Mouse (Mus musculus): ENCODE measurements at regions not wholly inside any gene's neighbourhood (a gene's known extent, or its start where the extent isn't known, plus 50 kb on each side); places are given as distances from the start of the nearest gene placed in this dataset.
A peak's percentile ranks its signal among the peaks of the same experiment; 100 is the strongest.

DNA sequence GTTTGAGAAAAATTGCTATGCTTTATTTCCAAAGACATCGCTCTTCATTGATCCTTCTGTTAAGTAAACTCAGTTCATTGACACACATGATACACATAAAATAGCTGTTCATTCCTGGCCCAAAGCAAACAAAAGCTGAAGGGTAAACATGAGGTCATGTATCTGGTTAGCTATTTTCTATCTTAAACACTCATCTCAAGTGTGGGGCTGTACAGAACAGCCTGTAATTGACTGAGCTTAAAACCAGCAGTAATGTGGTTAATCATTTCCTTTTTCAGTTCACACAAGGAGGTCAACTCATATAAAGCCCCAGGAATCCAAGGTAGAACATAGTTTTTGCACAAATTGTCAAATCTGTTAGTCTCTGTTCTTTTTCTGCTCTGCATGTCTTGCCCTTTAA, 94.5 kb downstream of the Cldn17 start:
- DNase-seq, result no peak

DNA sequence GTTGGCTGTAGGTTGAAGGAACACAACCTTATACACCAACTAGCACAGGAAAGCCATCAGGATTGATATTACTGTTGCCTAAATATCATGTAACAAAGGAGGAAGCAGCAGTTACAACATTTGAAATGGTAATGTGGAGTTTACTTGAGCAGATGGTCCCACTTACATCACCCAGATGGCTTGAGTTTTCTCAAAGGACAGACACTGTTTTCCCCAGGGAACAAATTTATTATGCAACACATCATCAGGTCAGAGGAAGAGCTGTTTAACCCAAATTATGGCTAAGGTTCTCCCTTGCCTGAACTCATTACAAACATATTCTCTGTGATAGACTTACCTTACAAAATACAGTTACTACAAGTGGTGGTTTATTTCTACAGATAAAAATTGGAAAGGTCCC, 98.6 kb downstream of the Cldn17 start:
- peak; percentile 38 for DNase-seq

DNA sequence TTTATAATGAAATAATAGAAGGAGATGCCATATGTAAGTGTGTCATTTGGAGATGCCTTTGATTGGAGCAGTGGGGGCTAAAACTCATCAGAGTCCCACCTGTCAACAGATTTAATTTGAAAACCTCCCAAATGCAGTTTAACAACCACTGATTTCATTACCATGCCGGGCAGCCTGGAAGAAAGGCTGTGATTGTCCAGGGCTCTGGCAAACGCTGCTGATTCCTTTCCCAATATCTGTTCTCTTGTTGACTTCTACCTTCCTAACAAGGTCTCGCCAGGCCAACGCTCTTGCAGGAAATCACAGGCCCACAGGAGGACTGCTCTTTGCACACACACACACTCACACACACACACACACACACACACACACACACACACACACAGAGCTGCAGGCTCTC, 102.4 kb downstream of the Cldn17 start:
- DNase-seq, result no peak

DNA sequence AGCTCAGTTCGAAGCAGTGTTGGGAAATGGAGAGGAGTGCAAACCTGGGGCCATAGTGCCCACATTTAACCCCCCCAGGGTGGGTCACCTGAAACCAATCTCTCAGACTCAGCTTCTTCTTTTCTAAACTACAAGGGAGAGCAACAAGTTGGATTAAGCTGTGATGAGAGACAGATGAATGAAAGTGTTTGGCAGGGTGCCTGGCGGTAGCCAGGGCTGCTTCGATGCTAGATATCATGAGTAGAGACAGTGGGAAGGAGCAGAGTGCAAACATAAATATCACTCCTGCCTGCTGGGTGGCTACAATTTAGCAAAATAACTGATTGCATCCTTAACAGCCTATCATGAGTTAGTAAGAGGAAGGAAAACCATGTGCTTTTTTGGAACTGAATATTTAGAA, 106.9 kb downstream of the Cldn17 start:
- DNase-seq, result no peak

DNA sequence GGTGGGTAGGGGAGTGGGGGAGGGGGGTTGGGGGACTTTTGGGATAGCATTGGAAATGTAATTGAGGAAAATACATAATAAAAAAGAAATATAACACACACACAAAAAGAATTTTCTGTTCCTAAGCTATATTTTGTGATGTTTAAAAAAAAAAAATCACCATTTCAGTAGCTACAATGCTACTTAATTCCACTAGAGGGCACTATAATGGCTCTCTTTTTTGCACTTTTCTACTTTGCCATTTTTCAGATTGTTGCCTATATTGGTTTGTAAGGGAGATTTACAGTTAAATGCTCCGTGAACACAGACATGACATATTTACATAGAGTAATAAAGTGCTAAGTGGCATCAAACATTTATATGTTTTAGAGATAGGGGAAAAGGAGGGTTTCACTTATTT, 102.7 kb upstream of the Grik1 start:
- DNase-seq, result no peak

DNA sequence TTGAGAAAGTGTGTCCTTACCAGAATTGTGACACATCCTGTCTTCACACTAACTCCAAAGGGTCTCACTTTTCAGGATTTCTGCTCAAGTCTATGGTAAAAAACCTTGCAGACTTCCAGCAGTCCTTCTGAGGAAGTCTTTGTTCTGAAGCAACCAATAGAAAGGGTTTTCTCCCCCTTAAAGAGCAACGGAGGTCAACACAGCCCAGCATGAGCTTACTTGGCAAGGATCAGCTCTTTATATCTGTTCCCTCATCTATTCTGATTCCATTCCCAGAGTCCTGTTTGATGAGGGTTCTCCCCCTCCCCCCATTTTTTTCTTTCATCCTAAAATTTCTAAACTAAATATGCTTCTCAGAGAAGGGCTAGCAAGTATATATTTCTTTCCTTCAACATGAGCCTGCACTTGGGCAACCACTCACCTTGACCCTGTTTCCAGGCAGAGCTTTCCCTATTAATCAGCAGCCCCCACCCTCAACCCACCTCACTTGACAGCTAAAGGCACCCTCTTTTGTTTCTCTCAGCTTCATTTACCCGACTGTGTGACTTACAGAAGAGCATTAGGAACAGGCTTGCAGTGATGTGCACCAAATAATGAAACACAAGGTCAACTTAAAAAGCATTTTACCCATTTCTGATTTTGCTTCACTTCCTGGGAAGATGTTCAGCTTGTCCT, 91.7 kb upstream of the Grik1 start:
- DNase-seq, result no peak

DNA sequence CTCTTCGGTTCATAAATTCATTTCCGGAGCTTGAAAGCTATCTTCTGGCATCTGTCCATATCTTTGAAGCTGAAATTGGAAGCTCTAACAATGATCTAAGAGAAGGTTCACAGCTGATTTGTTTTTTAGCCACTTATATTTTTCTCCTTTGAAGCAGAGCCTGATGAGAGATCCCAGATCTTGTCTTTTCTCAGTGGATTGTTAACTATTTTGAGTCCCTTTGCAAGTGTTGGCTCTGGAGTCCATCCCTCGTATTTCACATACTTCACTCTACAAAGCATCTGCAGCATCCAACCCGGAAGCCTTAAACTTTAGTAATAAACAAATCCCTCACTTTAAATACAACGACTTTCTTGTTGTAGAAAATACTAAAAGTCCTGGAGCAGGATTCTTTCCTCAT, 85.6 kb upstream of the Grik1 start:
- DNase-seq, result no peak

DNA sequence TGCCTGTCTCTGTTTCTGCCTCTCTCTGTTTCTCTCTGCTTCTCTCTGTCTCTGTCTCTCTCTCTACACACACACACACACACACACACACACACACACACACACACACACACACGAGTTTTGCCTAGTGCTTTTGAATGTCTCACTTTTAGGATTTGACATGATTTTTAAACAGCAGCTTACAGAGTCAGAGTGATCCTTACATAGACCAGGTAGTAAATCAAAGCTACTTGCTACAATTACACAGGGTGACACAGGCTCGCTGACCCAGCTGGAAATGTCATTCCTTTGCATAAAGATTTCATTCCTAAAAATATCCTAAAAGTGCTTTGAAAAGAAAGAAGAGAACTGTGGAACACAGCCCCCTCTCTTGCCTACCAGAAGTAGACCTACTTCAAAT, 84.5 kb upstream of the Grik1 start:
- no peak for DNase-seq

DNA sequence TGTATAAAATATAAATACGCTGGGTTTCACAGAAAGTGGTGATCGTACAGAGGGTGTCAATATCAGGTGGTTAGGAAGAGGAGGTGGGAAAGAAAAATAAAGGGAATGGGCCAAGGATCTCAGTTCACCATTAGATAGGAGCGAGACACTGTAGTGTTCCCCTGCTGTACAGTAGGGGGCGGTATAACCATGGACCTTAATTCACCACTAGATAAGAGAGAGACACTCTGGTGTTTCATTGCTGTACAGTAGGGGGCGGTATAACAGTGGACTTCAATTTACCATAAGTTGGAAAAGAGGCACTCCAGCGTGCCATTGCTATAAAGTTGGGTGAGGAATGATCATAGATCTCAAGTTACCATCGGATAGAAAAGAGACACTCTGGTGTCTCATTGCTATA, 82.0 kb upstream of the Grik1 start:
- peak; percentile 47 for DNase-seq

DNA sequence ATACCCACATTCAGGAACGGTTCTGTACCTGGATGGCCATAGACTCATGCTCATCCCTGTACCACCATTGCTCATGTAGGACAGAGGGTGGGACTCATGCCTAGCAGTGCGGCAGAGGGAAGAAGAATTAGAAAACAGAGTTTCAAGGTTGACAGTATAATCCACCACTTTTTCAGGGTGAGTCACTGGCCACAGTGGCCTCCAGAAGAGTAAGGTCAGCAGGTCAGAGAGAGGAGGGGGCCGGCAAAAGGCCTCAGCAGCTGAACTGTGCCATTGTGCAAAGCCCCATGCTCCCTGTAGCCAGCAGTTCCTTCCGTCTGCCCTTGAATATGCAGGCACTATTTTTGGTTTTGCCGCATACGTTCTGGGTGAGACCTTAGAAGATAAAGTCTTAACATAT, 78.1 kb upstream of the Grik1 start:
- no peak for DNase-seq

DNA sequence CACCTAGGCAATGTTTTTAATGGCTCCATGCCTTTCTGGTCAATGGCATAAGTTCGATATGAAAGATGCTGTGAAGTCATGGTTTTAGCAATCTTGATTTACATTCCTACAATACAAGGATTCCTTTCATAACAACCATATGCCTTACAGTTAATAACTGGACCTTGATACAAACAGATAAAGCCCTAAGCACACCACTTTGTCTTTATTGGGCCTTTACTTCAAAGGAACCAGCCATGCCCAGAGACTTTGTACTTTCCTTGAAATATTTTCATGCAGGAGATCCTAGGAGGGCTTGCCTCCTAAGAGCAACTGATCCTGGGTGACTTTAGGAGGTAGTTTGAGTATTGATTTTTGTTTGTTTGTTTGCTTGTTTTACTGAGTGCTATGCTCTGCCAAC, 77.1 kb upstream of the Grik1 start:
- DNase-seq, result no peak

DNA sequence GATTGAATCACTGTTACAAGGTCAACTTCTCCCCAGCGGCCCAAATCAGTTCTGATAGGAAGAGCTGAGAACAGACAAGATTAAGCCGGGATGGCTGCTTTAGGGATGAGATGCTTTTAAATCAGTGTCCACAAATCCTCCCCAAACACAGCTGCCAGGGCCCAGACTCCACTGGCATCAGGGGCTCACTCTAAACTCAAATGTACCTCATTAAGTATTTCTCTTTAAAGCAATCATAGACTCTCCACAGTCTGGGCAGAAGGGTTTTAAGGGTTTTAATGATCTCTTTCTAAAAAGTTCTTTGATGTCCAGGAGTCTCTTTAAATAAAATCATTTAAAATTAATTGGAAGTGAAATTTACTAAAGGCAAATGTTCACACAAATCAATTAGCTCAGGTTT, 70.0 kb upstream of the Grik1 start:
- DNase-seq, result no peak

All from layer of hippocampus, adult 9-11 months (tissue).